32 mouse cellular contexts compared by ENCODE assay signal in the genomic region with DNA sequence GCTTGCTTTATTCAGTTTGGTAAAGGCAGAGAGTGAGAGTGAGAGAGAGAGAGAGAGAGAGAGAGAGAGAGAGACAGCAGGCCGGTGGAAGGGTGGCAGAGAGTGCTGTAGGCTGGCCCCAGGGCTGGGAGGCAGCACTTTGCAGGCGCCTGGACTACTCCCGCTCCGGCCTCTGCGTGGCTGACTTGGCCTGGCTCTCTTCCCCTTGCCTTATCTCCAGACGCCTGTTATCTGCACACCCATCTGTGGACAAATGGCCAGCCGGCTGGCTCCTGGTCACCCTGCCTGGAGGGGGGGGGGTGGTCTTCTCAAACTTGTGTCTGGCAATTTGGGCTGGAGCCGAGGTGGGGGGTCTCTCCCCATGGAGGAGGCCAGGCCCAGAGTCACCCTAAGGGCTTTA. TPM values are rescaled to one million over a fixed set of nuclear protein-coding genes. Genes with fewer than 3 reads are reported as not detected.
A peak's percentile ranks its signal among the peaks of the same experiment; 100 is the strongest.
DNase-seq lines count a peak whose midpoint lies in the region; ATAC-seq and TF ChIP-seq lines count a peak whose summit lies in the region.
"Had no signal": no experiment of that assay in that cellular context is flagged by ENCODE, and none has a peak within 500 bp of the region (broad histone marks: within the 10 kb centered on the region; RNA-seq: fewer than 3 reads in every experiment).

No protein-coding gene starts in this region.

- H3K4me2 ChIP-seq in heart, embryonic 12.5 days, result no peak overlapping the region
- no peak overlapping the region for H3K4me2 ChIP-seq in stomach, embryonic 14.5 days (replicated peaks; ENCODE audit: low read depth, low read length)
- no peak overlapping the region for H3K4me2 ChIP-seq in stomach, postnatal 0 days (replicated peaks; ENCODE audit: low read depth)
- H3K4me2 ChIP-seq: embryonic facial prominence, embryonic 15.5 days; forebrain, embryonic 13.5 days; hindbrain, embryonic 14.5 days; kidney, embryonic 15.5 days; liver, embryonic 12.5 days had no signal

- WGBS in heart, embryonic 12.5 days, result 4% methylated on average over 8 of the region's 8 CpGs
- 40% methylated on average over 6 of the region's 8 CpGs for WGBS in stomach, embryonic 14.5 days
- WGBS in stomach, postnatal 0 days, result 37% methylated on average over 8 of the region's 8 CpGs

- no peaks in the 10 kb centered on the region for H3K9me3 ChIP-seq in heart, embryonic 12.5 days (replicated peaks)
- no peaks in the 10 kb centered on the region for H3K9me3 ChIP-seq in stomach, embryonic 14.5 days (ENCODE audit: control insufficient read depth, low read depth, low read length)
- no peaks in the 10 kb centered on the region for H3K9me3 ChIP-seq in stomach, postnatal 0 days (ENCODE audit: control insufficient read depth, low read length)
- H3K9me3 ChIP-seq: embryonic facial prominence, embryonic 15.5 days; forebrain, embryonic 13.5 days; kidney, embryonic 15.5 days had no signal

- peak; percentile 26 for DNase-seq in adrenal gland, postnatal 14 days
- DNase-seq in adrenal gland, adult (ENCODE audit: inconsistent age in 2 of 2, low spot score in 1 of 2), result no peak
- DNase-seq in heart, adult 8-10 months (ENCODE audit: low spot score), result no peak
- no peak for DNase-seq in stomach, postnatal 0 days (ENCODE audit: low spot score)
- DNase-seq in thymus, postnatal 14 days, result no peak
- DNase-seq: adrenal gland, postnatal 25 days; B cell, adult 2 months; cerebellum, adult 18-20 months; cerebellum, postnatal 10 days; gastrocnemius, postnatal 14 days; heart, adult 18-20 months; kidney, adult 18-20 months; kidney, postnatal 36 days; liver, postnatal 0 days; lung, postnatal 10 days; midbrain, embryonic 14.5 days had no signal

- TF ChIP-seq EP300 in stomach, postnatal 0 days (optimal IDR thresholded peaks at IDR 0.05), result no peak

- H3K27me3 ChIP-seq in heart, embryonic 12.5 days (replicated peaks), result no peaks in the 10 kb centered on the region
- no peaks in the 10 kb centered on the region for H3K27me3 ChIP-seq in stomach, embryonic 14.5 days (ENCODE audit: control insufficient read depth, insufficient read depth, low read length)
- H3K27me3 ChIP-seq in stomach, postnatal 0 days (ENCODE audit: control insufficient read depth, insufficient read depth, low read length), result no peaks in the 10 kb centered on the region

- peak overlapping the region; percentile 9; the same call in 1 of the 2 replicates for H3K27ac ChIP-seq in heart, embryonic 12.5 days (ENCODE audit: poor library complexity, severe bottlenecking)
- no peak overlapping the region for H3K27ac ChIP-seq in stomach, embryonic 14.5 days (ENCODE audit: low read length)
- H3K27ac ChIP-seq in stomach, postnatal 0 days (replicated peaks), result no peak overlapping the region
- H3K27ac ChIP-seq: embryonic facial prominence, embryonic 15.5 days; forebrain, embryonic 13.5 days; hindbrain, embryonic 14.5 days; kidney, embryonic 15.5 days; layer of hippocampus, adult 2 months; left cerebral cortex, adult 2 months; liver, embryonic 12.5 days had no signal

- ATAC-seq in heart, embryonic 12.5 days (ENCODE audit: insufficient number of reproducible peaks, low FRiP score), result no peak
- ATAC-seq in stomach, embryonic 14.5 days (ENCODE audit: insufficient number of reproducible peaks, insufficient read depth, low FRiP score, low read depth), result 0 out of 2 replicates have a peak, but pooled peaks have one; percentile 50
- no peak for ATAC-seq in stomach, postnatal 0 days (ENCODE audit: low FRiP score, low TSS enrichment)
- ATAC-seq: forebrain, embryonic 13.5 days; liver, embryonic 12.5 days; liver, postnatal 0 days had no signal

- H3K36me3 ChIP-seq in heart, embryonic 12.5 days, result no peaks in the 10 kb centered on the region
- no peaks in the 10 kb centered on the region for H3K36me3 ChIP-seq in stomach, embryonic 14.5 days (ENCODE audit: control insufficient read depth, insufficient read depth, low read length)
- no peaks in the 10 kb centered on the region for H3K36me3 ChIP-seq in stomach, postnatal 0 days (ENCODE audit: control insufficient read depth, insufficient read depth, low read length)
- H3K36me3 ChIP-seq: embryonic facial prominence, embryonic 15.5 days; kidney, embryonic 15.5 days; liver, embryonic 12.5 days had no signal

- H3K4me1 ChIP-seq in heart, embryonic 12.5 days (replicated peaks), result peaks cover 39% of the 10 kb centered on the region
- H3K4me1 ChIP-seq in stomach, embryonic 14.5 days (ENCODE audit: control insufficient read depth, insufficient read depth, low read length), result 0 out of 2 replicates have a peak, but pooled peaks cover 5% of the 10 kb centered on the region
- no peaks in the 10 kb centered on the region for H3K4me1 ChIP-seq in stomach, postnatal 0 days (replicated peaks; ENCODE audit: control insufficient read depth, insufficient read depth)
- H3K4me1 ChIP-seq: embryonic facial prominence, embryonic 15.5 days; liver, embryonic 12.5 days had no signal

- TF ChIP-seq CTCF in stomach, postnatal 0 days (IDR thresholded peaks at IDR 0.05; ENCODE audit: low read depth), result no peak

- no peak overlapping the region for H3K9ac ChIP-seq in heart, embryonic 12.5 days
- no peak overlapping the region for H3K9ac ChIP-seq in stomach, embryonic 14.5 days (replicated peaks; ENCODE audit: low read depth, low read length)
- H3K9ac ChIP-seq in stomach, postnatal 0 days (ENCODE audit: low read length), result no peak overlapping the region
- H3K9ac ChIP-seq: embryonic facial prominence, embryonic 15.5 days; forebrain, embryonic 13.5 days; hindbrain, embryonic 14.5 days; kidney, embryonic 15.5 days; liver, embryonic 12.5 days; liver, postnatal 0 days had no signal

- no peak overlapping the region for H3K4me3 ChIP-seq in heart, embryonic 12.5 days
- no peak overlapping the region for H3K4me3 ChIP-seq in stomach, embryonic 14.5 days (ENCODE audit: low read depth, low read length)
- no peak overlapping the region for H3K4me3 ChIP-seq in stomach, postnatal 0 days (ENCODE audit: low read depth, low read length)
- H3K4me3 ChIP-seq: embryonic facial prominence, embryonic 15.5 days; forebrain, embryonic 13.5 days; kidney, embryonic 15.5 days; layer of hippocampus, adult 2 months; left cerebral cortex, adult 2 months; liver, embryonic 12.5 days had no signal

RNA-seq across cellular contexts. Expression of gene Hand1, which starts 32.0 kb away (rescaled TPM):
- 12.0 and 14.7 TPM in 2 replicates for total RNA-seq in adrenal gland, postnatal 14 days (2021)
- 62.0 and 66.2 TPM in 2 replicates for polyA plus RNA-seq in heart, embryonic 12.5 days (2016; fragmentation: Nextera tagmentation; extraction: Ambion mirVana)
- total RNA-seq in heart, adult 8-10 months (2022), result not detected
- polyA plus RNA-seq in stomach, embryonic 14.5 days (2014; fragmentation: Nextera tagmentation; extraction: Ambion mirVana), result 0.67 and 1.3 TPM in 2 replicates
- polyA plus RNA-seq in stomach, postnatal 0 days (2015; fragmentation: Nextera tagmentation; extraction: Ambion mirVana), result 0.12 and 0.16 TPM in 2 replicates
- total RNA-seq: CH12.LX; common myeloid progenitor, adult 5-6 weeks; gastrocnemius, postnatal 14 days; heart, adult 18-20 months; hematopoietic stem cell, adult 5-6 weeks; layer of hippocampus, adult 2 months; layer of hippocampus, postnatal 14 days; left cerebral cortex, adult 2 months; left cerebral cortex, postnatal 25 days; monocyte, adult 5-6 weeks had no signal
- polyA plus RNA-seq: brain, embryonic 14.5 days; forebrain, embryonic 13.5 days; hindbrain, embryonic 14.5 days; midbrain, embryonic 14.5 days had no signal

Comparison
In these comparisons a context has a peak if more than half of its experiments do, and no peak if none do; other contexts are left out.
1. RNA of gene Hand1, which starts 32.0 kb away (polyA plus RNA-seq): 62.0 to 66.2 TPM in heart, embryonic 12.5 days; 0.67 to 1.3 TPM in stomach, embryonic 14.5 days and 0.12 to 0.16 TPM in stomach, postnatal 0 days; every median in the first group is over 10 times any median in the second.